Mouse (Mus musculus): ENCODE measurements around the gene Acap2. TPM values are rescaled to one million over a fixed set of nuclear protein-coding genes. Genes with fewer than 3 reads are reported as not detected.

Gene Acap2
- total and polyA plus RNA-seq, 3 experiments, result 31.5 to 47.4 (median 36.9) TPM

- peaks cover 4 to 44% of the 10 kb centered on the region in 2 experiments for H3K36me3 ChIP-seq (replicated peaks in 1 of 2; ENCODE audit: control insufficient read depth in 1 of 2, insufficient read depth in 1 of 2, low read length in 1 of 2)
Observed at GRCm38 (mm10) chr16:31047186-31047898, 153.7 kb downstream of the Acap2 start.

GRCm38 (mm10) chr16:31046217-31046659, 154.8 kb downstream of the Acap2 start:
- in situ Hi-C loops (cut with MboI; ENCODE audit: low pct_ligation_motif_present, low pct_unique_long_range_greater_than_20kb, low sequenced_read_pairs) (no loop called here), dilution Hi-C loops (cut with MboI; ENCODE audit: extremely low pct_ligation_motif_present, extremely low pct_unique_long_range_greater_than_20kb, low sequenced_read_pairs) (no loop called here)
- peak; percentile 58 for DNase-seq (ENCODE audit: extremely low read depth)
- H3K9ac ChIP-seq (ENCODE audit: insufficient read depth, low read depth), result no peak overlapping the region
- peaks cover 25 to 82% of the 10 kb centered on the region in 2 experiments for H3K4me1 ChIP-seq (ENCODE audit: control insufficient read depth in 1 of 2, insufficient read depth in 2 of 2)
- no peaks in the 10 kb centered on the region for H3K79me2 ChIP-seq (replicated peaks; ENCODE audit: control insufficient read depth, extremely low read depth, insufficient read depth, poor library complexity, severe bottlenecking)
- H3K4me2 ChIP-seq (ENCODE audit: insufficient read depth, low read depth, poor library complexity, severe bottlenecking), result 0 out of 2 replicates have a peak overlapping the region, but pooled peaks have one; percentile 2
- no peaks in the 10 kb centered on the region for H3K27me3 ChIP-seq (replicated peaks)
- no peaks in the 10 kb centered on the region for H3K9me3 ChIP-seq (replicated peaks; ENCODE audit: low read length)
- peak overlapping the region; percentile 34; the same call in 1 of the 2 replicates for H3K27ac ChIP-seq (ENCODE audit: insufficient read depth, low read depth)
- peaks cover 4 to 43% of the 10 kb centered on the region in 2 experiments for H3K36me3 ChIP-seq (replicated peaks in 1 of 2; ENCODE audit: control insufficient read depth in 1 of 2, insufficient read depth in 1 of 2, low read length in 1 of 2)
- H3K4me3 ChIP-seq (replicated peaks in 1 of 3; ENCODE audit: low read depth in 2 of 3, low read length in 2 of 3, poor library complexity in 1 of 3), result no peak overlapping the region
- no peak for TF ChIP-seq TBP (conservative IDR thresholded peaks at IDR 0.05; ENCODE audit: low read depth, low read length)
- peak; percentile 28; the same call in 1 of the 2 replicates for TF ChIP-seq MXI1 (IDR thresholded peaks at IDR 0.05; ENCODE audit: low read depth, low read length)
- peak; percentile 78; the same call in 1 of the 2 replicates for TF ChIP-seq MEF2A (IDR thresholded peaks at IDR 0.05; ENCODE audit: borderline replicate concordance, low read depth, low read length)

More at GRCm38 (mm10) chr16:31047186-31047898, 153.7 kb downstream of the Acap2 start:
- Histone ChIP-seq H3K9me3 (replicated peaks; ENCODE audit: low read length) (no peaks in the 10 kb centered on the region), H3K4me3 (replicated peaks in 1 of 3; ENCODE audit: low read depth in 2 of 3, low read length in 2 of 3, poor library complexity in 1 of 3) (no peak overlapping the region), H3K4me1 (ENCODE audit: control insufficient read depth in 1 of 2, insufficient read depth in 2 of 2) (peaks cover 25 to 93% of the 10 kb centered on the region in 2 experiments), H3K27me3 (replicated peaks) (no peaks in the 10 kb centered on the region), H3K9ac (ENCODE audit: insufficient read depth, low read depth) (no peak overlapping the region), H3K79me2 (replicated peaks; ENCODE audit: control insufficient read depth, extremely low read depth, insufficient read depth, poor library complexity, severe bottlenecking) (no peaks in the 10 kb centered on the region), H3K27ac (ENCODE audit: insufficient read depth, low read depth) (no peak overlapping the region), H3K4me2 (ENCODE audit: insufficient read depth, low read depth, poor library complexity, severe bottlenecking) (no peak overlapping the region)
- no peak for TF ChIP-seq RAD21 (IDR thresholded peaks at IDR 0.05; ENCODE audit: low read depth, low read length)
- TF ChIP-seq ETS1 (conservative IDR thresholded peaks at IDR 0.05; ENCODE audit: low read depth, low read length), result no peak
- TF ChIP-seq MAFK (IDR thresholded peaks at IDR 0.05; ENCODE audit: insufficient replicate concordance, low read length), result no peak
- no peak for TF ChIP-seq POLR2AphosphoS2 (IDR thresholded peaks at IDR 0.05; ENCODE audit: low read depth, low read length)
- no peak for TF ChIP-seq MEF2A (IDR thresholded peaks at IDR 0.05; ENCODE audit: borderline replicate concordance, low read depth, low read length)
- no peak for TF ChIP-seq TCF12 (IDR thresholded peaks at IDR 0.05; ENCODE audit: low read depth, low read length)
- no peak for TF ChIP-seq GABPA (IDR thresholded peaks at IDR 0.05; ENCODE audit: insufficient replicate concordance, low read depth, low read length)
- no peak for TF ChIP-seq MYC (IDR thresholded peaks at IDR 0.05; ENCODE audit: low read depth, low read length)
- TF ChIP-seq USF2 (conservative IDR thresholded peaks at IDR 0.05; ENCODE audit: low read depth, low read length), result no peak
- TF ChIP-seq HCFC1 (IDR thresholded peaks at IDR 0.05; ENCODE audit: low read depth, low read length), result no peak
- no peak for TF ChIP-seq ELF1 (IDR thresholded peaks at IDR 0.05; ENCODE audit: low read depth, low read length)
- no peak for TF ChIP-seq UBTF (IDR thresholded peaks at IDR 0.05; ENCODE audit: low read depth, low read length)
- TF ChIP-seq JUND (conservative IDR thresholded peaks at IDR 0.05; ENCODE audit: low read depth, low read length), result no peak
- no peak for DNase-seq (ENCODE audit: extremely low read depth)
- in situ Hi-C loops (cut with MboI; ENCODE audit: low pct_ligation_motif_present, low pct_unique_long_range_greater_than_20kb, low sequenced_read_pairs) (no loop called here), dilution Hi-C loops (cut with MboI; ENCODE audit: extremely low pct_ligation_motif_present, extremely low pct_unique_long_range_greater_than_20kb, low sequenced_read_pairs) (no loop called here)

Measured in CH12.LX (cell line).